Mouse (Mus musculus) lung, embryonic 15.5 days (tissue): ENCODE results near the gene Hnrnpd. TPM values are rescaled to one million over a fixed set of nuclear protein-coding genes. Genes with fewer than 3 reads are reported as not detected.

ENCODE experiments used
- ATAC-seq: fragments of 200-750 bp; cut with Nextera tagmentation; 2 replicates; pipeline ENCODE4 v1.8.0; 2017; ENCODE audit warnings: moderate number of reproducible peaks, borderline replicate concordance; ENCODE audit not compliant: low FRiP score, low TSS enrichment; ENCODE audit errors: extremely low read depth
- H3K27ac ChIP-seq: fragments of 300-500 bp; sonication (generic); 2 replicates; pipeline ENCODE4 v1.5.1; 2015; ENCODE audit warnings: moderate library complexity, mild to moderate bottlenecking, inconsistent platforms
- H3K27me3 ChIP-seq: fragments of 300-500 bp; sonication (generic); 2 replicates; pipeline ENCODE4 v1.6.1; 2015; ENCODE audit warnings: inconsistent platforms
- H3K36me3 ChIP-seq: fragments of 300-500 bp; sonication (generic); 2 replicates; pipeline ENCODE4 v1.6.1; 2015; ENCODE audit warnings: inconsistent platforms
- H3K4me1 ChIP-seq: fragments of 300-500 bp; sonication (generic); 2 replicates; pipeline ENCODE4 v1.6.1; 2015; ENCODE audit warnings: inconsistent platforms
- H3K4me2 ChIP-seq: fragments of 300-500 bp; sonication (generic); 2 replicates; pipeline ENCODE4 v1.6.1; 2015; ENCODE audit warnings: inconsistent platforms, mild to moderate bottlenecking, moderate library complexity
- H3K4me3 ChIP-seq: fragments of 300-500 bp; sonication (generic); 2 replicates; pipeline ENCODE4 v1.5.1; 2015; ENCODE audit warnings: mild to moderate bottlenecking, inconsistent platforms
- H3K9ac ChIP-seq: fragments of 300-500 bp; sonication (generic); 2 replicates; pipeline ENCODE4 v1.6.1; 2015; ENCODE audit warnings: inconsistent platforms
- H3K9me3 ChIP-seq: fragments of 300-500 bp; sonication (generic); 2 replicates; pipeline ENCODE4 v1.6.1; 2016; ENCODE audit warnings: inconsistent platforms
- WGBS: fragments of 180-500 bp; shearing (Covaris S2); methylation state at CpG from one replicate; pipeline ENCODE4 v1.1.7; 2015; 5-methylcytosine and 5-hydroxymethylcytosine counted together
- polyA plus RNA-seq: library from polyadenylated mRNA; unstranded; fragments of >200 nt; fragmentation: Nextera tagmentation; extraction: Ambion mirVana; gene quantifications from 2 replicates; pipeline ENCODE4 v1.2.1, GENCODE M21; 2015

Gene Hnrnpd
- polyA plus RNA-seq, 1 experiment from 2014 or later, result 201 TPM

- no peak overlapping the region for H3K27ac ChIP-seq
- no peak overlapping the region for H3K9ac ChIP-seq
- H3K4me3 ChIP-seq, result no peak overlapping the region
- 0 out of 2 replicates have a peak, but pooled peaks cover 5% of the 10 kb centered on the region for H3K4me1 ChIP-seq
- 31% methylated on average over 1 of the region's 1 CpGs for WGBS
- no peaks in the 10 kb centered on the region for H3K27me3 ChIP-seq
- ATAC-seq, result no peak
- no peaks in the 10 kb centered on the region for H3K9me3 ChIP-seq
- peaks cover 42% of the 10 kb centered on the region for H3K36me3 ChIP-seq
- H3K4me2 ChIP-seq, result no peak overlapping the region
These were observed 20.1 kb downstream of the Hnrnpd start for GRCm38 (mm10) chr5:99958666-99959065.

GRCm38 (mm10) chr5:99953883-99954282, 24.9 kb downstream of the Hnrnpd start:
- no peak for ATAC-seq
- H3K27ac ChIP-seq, result no peak overlapping the region
- H3K9ac ChIP-seq, result no peak overlapping the region
- H3K4me1 ChIP-seq, result 0 out of 2 replicates have a peak, but pooled peaks cover 3% of the 10 kb centered on the region
- H3K9me3 ChIP-seq, result no peaks in the 10 kb centered on the region
- no peak overlapping the region for H3K4me3 ChIP-seq
- peaks cover 12% of the 10 kb centered on the region; the same call in 1 of the 2 replicates for H3K36me3 ChIP-seq
- H3K4me2 ChIP-seq, result no peak overlapping the region
- H3K27me3 ChIP-seq, result no peaks in the 10 kb centered on the region
- WGBS, result 48% methylated on average over 1 of the region's 1 CpGs

GRCm38 (mm10) chr5:99952513-99952912, 26.2 kb downstream of the Hnrnpd start:
- WGBS, result 58% methylated on average over 5 of the region's 5 CpGs
- no peaks in the 10 kb centered on the region for H3K4me1 ChIP-seq
- ATAC-seq, result no peak

GRCm38 (mm10) chr5:99941776-99942502, 36.8 kb downstream of the Hnrnpd start:
- H3K27ac ChIP-seq, result no peak overlapping the region
- no peaks in the 10 kb centered on the region for H3K9me3 ChIP-seq
- H3K4me1 ChIP-seq, result no peaks in the 10 kb centered on the region
- H3K4me3 ChIP-seq, result no peak overlapping the region
- H3K9ac ChIP-seq, result no peak overlapping the region
- no peaks in the 10 kb centered on the region for H3K36me3 ChIP-seq
- 49% methylated on average over 10 of the region's 10 CpGs for WGBS
- ATAC-seq, result no peak
- H3K27me3 ChIP-seq, result no peaks in the 10 kb centered on the region
- H3K4me2 ChIP-seq, result no peak overlapping the region

More at GRCm38 (mm10) chr5:99952513-99952912, 26.2 kb downstream of the Hnrnpd start:
- H3K27me3 ChIP-seq, result no peaks in the 10 kb centered on the region
- no peak overlapping the region for H3K4me3 ChIP-seq
- no peak overlapping the region for H3K9ac ChIP-seq
- no peaks in the 10 kb centered on the region for H3K9me3 ChIP-seq
- no peak overlapping the region for H3K27ac ChIP-seq
- 0 out of 2 replicates have a peak, but pooled peaks cover 2% of the 10 kb centered on the region for H3K36me3 ChIP-seq
- no peak overlapping the region for H3K4me2 ChIP-seq

- no peak for ATAC-seq
- H3K4me1 ChIP-seq, result no peaks in the 10 kb centered on the region
- H3K4me2 ChIP-seq, result no peak overlapping the region
- no peak overlapping the region for H3K9ac ChIP-seq
- no peak overlapping the region for H3K4me3 ChIP-seq
- H3K27ac ChIP-seq, result no peak overlapping the region
- H3K27me3 ChIP-seq, result no peaks in the 10 kb centered on the region
- 59% methylated on average over 10 of the region's 10 CpGs for WGBS
- no peaks in the 10 kb centered on the region for H3K36me3 ChIP-seq
- no peaks in the 10 kb centered on the region for H3K9me3 ChIP-seq
These were observed 37.5 kb downstream of the Hnrnpd start for GRCm38 (mm10) chr5:99941273-99941672.

GRCm38 (mm10) chr5:99939440-99939839, 39.3 kb downstream of the Hnrnpd start:
- 65% methylated on average over 3 of the region's 3 CpGs for WGBS
- H3K4me2 ChIP-seq, result no peak overlapping the region
- no peaks in the 10 kb centered on the region for H3K36me3 ChIP-seq
- ATAC-seq, result no peak
- H3K4me3 ChIP-seq, result no peak overlapping the region
- H3K27me3 ChIP-seq, result no peaks in the 10 kb centered on the region
- no peaks in the 10 kb centered on the region for H3K9me3 ChIP-seq
- no peak overlapping the region for H3K9ac ChIP-seq
- H3K4me1 ChIP-seq, result no peaks in the 10 kb centered on the region
- no peak overlapping the region for H3K27ac ChIP-seq

GRCm38 (mm10) chr5:99931910-99932309, 46.8 kb downstream of the Hnrnpd start:
- H3K4me3 ChIP-seq, result no peak overlapping the region
- no peak overlapping the region for H3K27ac ChIP-seq
- 69% methylated on average over 6 of the region's 6 CpGs for WGBS
- H3K27me3 ChIP-seq, result no peaks in the 10 kb centered on the region
- no peak for ATAC-seq
- no peaks in the 10 kb centered on the region for H3K36me3 ChIP-seq
- H3K9me3 ChIP-seq, result no peaks in the 10 kb centered on the region
- no peak overlapping the region for H3K4me2 ChIP-seq
- H3K9ac ChIP-seq, result no peak overlapping the region
- H3K4me1 ChIP-seq, result no peaks in the 10 kb centered on the region

- no peaks in the 10 kb centered on the region for H3K27me3 ChIP-seq
- no peak overlapping the region for H3K9ac ChIP-seq
- no peaks in the 10 kb centered on the region for H3K36me3 ChIP-seq
- no peak overlapping the region for H3K4me2 ChIP-seq
- H3K4me3 ChIP-seq, result no peak overlapping the region
- H3K9me3 ChIP-seq, result no peaks in the 10 kb centered on the region
- H3K27ac ChIP-seq, result no peak overlapping the region
- no peaks in the 10 kb centered on the region for H3K4me1 ChIP-seq
- no peak for ATAC-seq
- 47% methylated on average over 4 of the region's 4 CpGs for WGBS
These were observed 50.8 kb downstream of the Hnrnpd start for GRCm38 (mm10) chr5:99927951-99928350.

- Histone ChIP-seq H3K9ac (no peak overlapping the region), H3K9me3 (no peaks in the 10 kb centered on the region), H3K27me3 (no peaks in the 10 kb centered on the region), H3K27ac (no peak overlapping the region), H3K4me3 (no peak overlapping the region), H3K4me2 (no peak overlapping the region), H3K36me3 (no peaks in the 10 kb centered on the region), H3K4me1 (no peaks in the 10 kb centered on the region)
- no peak for ATAC-seq
- 80% methylated on average over 8 of the region's 8 CpGs for WGBS
These were observed 56.7 kb downstream of the Hnrnpd start for GRCm38 (mm10) chr5:99922033-99922432.

GRCm38 (mm10) chr5:99915494-99915893, 63.2 kb downstream of the Hnrnpd start:
- Histone ChIP-seq H3K27ac (no peak overlapping the region), H3K4me3 (no peak overlapping the region)

GRCm38 (mm10) chr5:99906181-99906956, 72.4 kb downstream of the Hnrnpd start, which contains the start of gene Vamp9:
Gene Vamp9 (plus strand): TSS chr5:99906254.
- Histone ChIP-seq H3K36me3 (no peaks in the 10 kb centered on the region), H3K9ac (peak within 1 kb of the TSS; percentile 68), H3K4me2 (peak within 1 kb of the TSS; percentile 70), H3K27ac (peak within 1 kb of the TSS; percentile 99), H3K9me3 (no peaks in the 10 kb centered on the region), H3K27me3 (peaks cover 2% of the 10 kb centered on the region; the same call in 1 of the 2 replicates), H3K4me1 (no peaks in the 10 kb centered on the region), H3K4me3 (peak within 1 kb of the TSS; percentile 72)
- ATAC-seq, result peak; percentile 99
- 6% methylated on average over 49 of the region's 49 CpGs for WGBS

More at GRCm38 (mm10) chr5:99915494-99915893, 63.2 kb downstream of the Hnrnpd start:
- Histone ChIP-seq H3K4me2 (no peak overlapping the region), H3K36me3 (no peaks in the 10 kb centered on the region), H3K9ac (no peak overlapping the region), H3K27me3 (no peaks in the 10 kb centered on the region), H3K4me1 (peaks cover 14% of the 10 kb centered on the region), H3K9me3 (no peaks in the 10 kb centered on the region)
- peak; percentile 46; the same call in 1 of the 2 replicates for ATAC-seq
- 14% methylated on average over 7 of the region's 7 CpGs for WGBS
